Mouse (Mus musculus) adrenal gland, adult 2 months (tissue): ENCODE data around the gene Tbca. TPM values are rescaled to one million over a fixed set of nuclear protein-coding genes. Genes with fewer than 3 reads are reported as not detected.

ENCODE experiments used
- DNase-seq: peaks from one replicate; pipeline ENCODE4 v3.0.0; 2021
- polyA plus RNA-seq: library from polyadenylated mRNA; depleted of rRNA; stranded (reverse); fragments of >200 nt; gene quantifications from 2 replicates; pipeline ENCODE4 v1.2.3, GENCODE M21; 2012; rRNA removed
- total RNA-seq, 2 experiments: library from RNA; stranded (reverse); gene quantifications; 2 replicates each; pipeline ENCODE4 v1.2.3; 2021

Tbca gene
- total and polyA plus RNA-seq, 3 experiments: 0.36 to 214 (median 193) TPM

GRCm38 (mm10) chr13:94877991-94878745, 89.5 kb downstream of the Tbca start:
- DNase-seq: no peak

- DNase-seq: no peak
Measured at GRCm38 (mm10) chr13:94881201-94881600, 92.5 kb downstream of the Tbca start.

- DNase-seq: no peak
Measured at GRCm38 (mm10) chr13:94882221-94882620, 93.5 kb downstream of the Tbca start.

- DNase-seq: no peak
Measured at GRCm38 (mm10) chr13:94882711-94883145, 94.0 kb downstream of the Tbca start.

- peak; percentile 50 for DNase-seq
Measured at GRCm38 (mm10) chr13:94883163-94883965, 94.7 kb downstream of the Tbca start.

- no peak for DNase-seq
Measured at GRCm38 (mm10) chr13:94883966-94884960, 95.6 kb downstream of the Tbca start.

GRCm38 (mm10) chr13:94885291-94886235, 96.9 kb downstream of the Tbca start:
- DNase-seq: no peak

Other genes with a start within 250 kb of the Tbca start
- not detected for gene Otp, start 86.7 kb downstream of the Tbca start, total RNA-seq
- gene Otp, start 86.7 kb downstream of the Tbca start, polyA plus RNA-seq: not detected in 2 replicates
- gene Wdr41, start 187.4 kb downstream of the Tbca start, total RNA-seq: 10 to 100 TPM; 18.3 to 20.2 TPM
- gene Wdr41, start 187.4 kb downstream of the Tbca start, polyA plus RNA-seq: 21.3 and 21.7 TPM in 2 replicates